Mouse (Mus musculus) testis, postnatal 10 days (tissue): ENCODE measurements at regions not wholly inside any gene's neighbourhood (a gene's known extent, or its start where the extent isn't known, plus 50 kb on each side); places are given as distances from the start of the nearest gene placed in this dataset.

Experiments used
- DNase-seq: peaks from one replicate; pipeline ENCODE4 v3.0.0; 2021; ENCODE audit warnings: low spot score

DNA sequence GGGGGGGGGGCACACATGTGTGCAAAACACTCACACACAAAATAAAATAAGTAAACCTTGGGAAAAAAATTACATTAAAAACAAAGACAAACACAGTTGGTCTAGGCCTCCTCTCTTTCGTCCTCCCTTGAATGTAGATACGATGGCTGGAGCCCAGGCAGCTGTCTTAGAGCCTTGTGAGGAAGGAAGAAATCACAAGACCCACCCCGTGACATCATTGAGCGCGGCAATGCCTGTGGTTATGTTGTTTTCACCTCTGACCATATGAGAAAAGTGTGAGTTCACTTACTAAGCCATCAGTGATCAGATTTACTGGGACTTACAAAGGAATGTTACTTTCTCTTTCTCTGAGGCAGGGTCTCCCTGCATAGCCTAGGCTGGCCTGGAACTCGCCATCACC lies 64.8 kb upstream of the Slc6a6 start:
- no peak for DNase-seq

DNA sequence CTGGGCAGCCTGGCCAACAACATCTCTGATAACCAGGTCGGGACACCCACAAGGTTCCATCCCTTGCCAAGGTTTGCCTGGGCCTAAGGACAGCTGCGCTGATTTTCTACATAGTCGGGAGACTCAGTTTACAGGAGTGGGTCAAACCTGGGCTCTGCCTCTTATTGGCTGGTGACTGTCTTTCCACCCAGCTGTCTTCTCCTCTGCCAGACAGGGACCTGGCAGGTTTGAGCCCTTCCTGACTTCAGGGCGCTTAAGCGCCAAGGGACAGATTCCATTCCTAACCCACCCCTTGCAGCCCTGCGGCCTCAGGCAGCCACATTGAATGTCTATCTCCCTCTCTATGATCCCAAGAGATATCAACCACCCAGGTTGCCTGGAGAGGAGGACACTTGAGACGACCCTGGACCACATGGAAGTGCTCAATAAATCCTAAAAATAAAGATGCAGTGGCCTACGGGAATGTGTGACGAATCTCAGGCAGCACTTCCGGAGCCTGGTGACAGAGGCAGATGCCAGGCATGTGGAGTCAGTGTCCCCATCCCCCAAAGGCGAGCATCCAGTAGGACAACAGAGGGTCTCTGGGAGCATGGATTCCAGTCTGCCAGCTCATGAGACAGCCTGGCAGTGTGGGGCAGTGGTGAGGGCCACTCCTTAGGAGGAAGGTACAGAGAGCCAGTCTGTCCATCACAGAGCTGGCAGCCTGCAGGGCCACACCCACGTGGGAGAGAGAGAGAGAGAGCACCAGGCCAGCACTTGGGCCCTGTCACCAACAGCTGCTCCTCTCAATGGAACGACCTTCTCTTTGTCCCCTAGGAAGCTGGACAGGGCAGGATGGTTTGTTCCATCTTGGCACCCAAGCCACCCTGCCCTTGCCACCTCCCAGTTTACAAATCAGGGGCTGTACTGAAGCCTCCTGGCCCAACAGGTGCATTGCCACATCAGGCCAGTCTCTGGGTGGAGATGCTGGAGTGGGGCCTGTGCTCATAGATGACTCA lies 63.8 kb upstream of the Slc6a6 start:
- no peak for DNase-seq

DNA sequence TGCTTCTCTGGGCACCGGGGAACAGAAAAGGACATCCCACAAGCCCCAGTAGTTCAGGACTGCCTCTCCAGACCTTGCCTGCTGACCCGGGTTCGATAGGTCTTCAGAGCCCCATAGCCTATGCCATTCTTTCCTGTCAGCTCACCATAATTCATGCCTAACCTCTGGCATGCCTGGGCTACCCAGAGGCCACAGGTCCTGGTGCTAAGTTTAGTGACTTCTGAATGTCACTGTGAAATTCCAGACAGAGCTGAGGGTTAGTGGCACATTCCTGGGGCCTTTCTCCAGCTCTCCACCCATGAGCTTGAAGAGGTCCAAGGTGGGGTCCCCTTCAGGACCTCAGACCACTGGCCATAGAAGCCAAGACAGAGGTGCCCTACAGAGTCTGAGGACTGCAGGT lies 62.4 kb upstream of the Slc6a6 start:
- DNase-seq, result no peak

DNA sequence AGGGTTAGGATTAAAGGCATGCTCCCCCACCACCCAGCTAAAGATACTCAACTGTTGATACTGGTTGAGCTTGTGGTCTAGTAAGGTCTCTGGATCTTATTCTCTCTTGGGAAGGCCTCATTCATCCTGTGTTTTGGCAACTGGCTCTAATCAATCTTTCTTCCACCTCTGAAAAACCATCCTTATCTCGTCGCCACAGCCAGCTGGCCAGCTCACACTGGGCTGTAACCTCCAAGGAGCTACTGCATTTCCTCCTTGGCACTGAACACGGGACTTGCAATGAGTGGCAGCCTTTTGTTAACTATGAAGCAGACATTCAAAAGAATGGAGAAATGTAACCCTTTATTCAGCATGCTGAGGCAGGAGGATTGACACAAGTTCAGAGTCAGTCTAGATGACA lies 61.4 kb upstream of the Slc6a6 start:
- no peak for DNase-seq

DNA sequence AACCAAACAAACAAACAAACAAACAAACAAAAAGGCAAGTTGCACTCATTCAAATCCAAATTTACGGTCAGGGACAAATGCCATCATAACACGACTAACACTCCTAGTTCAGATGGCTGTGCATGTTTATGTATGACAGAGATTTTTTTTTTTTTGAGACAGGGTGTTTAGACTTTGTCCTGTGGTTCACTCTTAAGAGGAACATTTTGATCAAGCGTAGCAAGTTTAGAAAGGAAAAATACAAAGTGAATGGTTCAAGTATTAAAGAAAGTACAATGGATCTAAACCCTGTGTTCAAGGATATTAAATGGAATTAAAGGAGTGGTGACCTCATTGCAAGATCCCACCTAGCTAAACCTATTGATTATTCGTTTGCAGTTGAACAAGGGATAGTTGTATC lies 60.2 kb upstream of the Slc6a6 start:
- no peak for DNase-seq

DNA sequence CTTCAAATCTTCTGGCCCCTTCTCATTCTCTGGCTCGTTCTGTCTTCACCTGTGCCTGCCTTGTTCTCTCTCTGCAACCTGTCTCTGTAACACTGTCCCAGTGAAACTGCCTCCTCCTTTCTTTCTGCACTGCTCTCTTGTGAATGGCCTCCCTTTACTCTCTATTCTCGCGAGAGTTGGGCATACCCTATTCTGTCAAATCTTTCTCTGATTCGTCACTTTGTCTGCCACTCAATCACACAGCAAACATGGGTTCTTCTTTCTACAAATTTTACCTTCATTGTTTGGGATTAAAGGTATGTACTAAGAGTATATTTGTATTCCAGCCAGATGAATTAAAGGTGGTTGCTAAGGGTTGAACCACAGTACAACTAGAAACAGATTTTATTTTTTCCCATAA lies 54.6 kb upstream of the Slc6a6 start:
- no peak for DNase-seq

DNA sequence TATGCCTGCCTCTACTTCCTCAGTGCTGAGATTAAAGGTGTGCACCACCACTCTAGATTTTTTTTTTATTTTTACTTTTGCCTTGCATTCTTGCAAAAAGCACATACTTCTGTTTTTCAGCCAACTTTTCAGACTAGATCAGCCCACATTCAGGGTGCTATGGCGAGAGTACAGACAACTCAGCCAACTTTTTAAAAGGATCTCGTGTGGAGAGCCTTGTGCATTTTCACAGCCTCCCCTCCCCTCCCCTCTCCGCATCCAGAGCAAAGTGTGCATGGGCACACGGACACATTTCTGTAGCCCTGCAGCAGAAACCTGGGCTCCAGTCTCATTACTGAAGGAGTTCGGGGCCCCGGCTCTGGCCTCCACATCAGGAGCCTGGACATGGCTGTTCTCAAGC lies 52.6 kb upstream of the Slc6a6 start:
- no peak for DNase-seq
